15 mouse cellular contexts compared by ENCODE assay signal in genomic region chr13:70348965-70349364, GRCm38 (mm10).
"Had no signal": no experiment of that assay in that cellular context is flagged by ENCODE, and none has a peak within 500 bp of the region (broad histone marks: within the 10 kb centered on the region; RNA-seq: fewer than 3 reads in every experiment).

No protein-coding gene starts in this region.

- H3K27ac ChIP-seq: neural tube, embryonic 15.5 days; stomach, embryonic 15.5 days; stomach, postnatal 0 days had no signal

- H3K4me3 ChIP-seq: neural tube, embryonic 15.5 days; stomach, embryonic 15.5 days had no signal

- H3K36me3 ChIP-seq: neural tube, embryonic 15.5 days; stomach, embryonic 15.5 days had no signal

- H3K9ac ChIP-seq: neural tube, embryonic 15.5 days; stomach, embryonic 15.5 days had no signal

- DNase-seq: retina, postnatal 1 day; right cerebral cortex, adult 18-20 months; right cerebral cortex, postnatal 14 days; right cerebral cortex, postnatal 25 days; right cerebral cortex, postnatal 4 days; spleen, adult 18-20 months; thymus, adult 18-20 months; thymus, adult 2 months; thymus, postnatal 14 days; thymus, postnatal 25 days; thymus, postnatal 36 days; thymus, postnatal 4 days had no signal

- H3K27me3 ChIP-seq: neural tube, embryonic 15.5 days; stomach, embryonic 15.5 days had no signal

- H3K4me1 ChIP-seq: neural tube, embryonic 15.5 days; stomach, embryonic 15.5 days had no signal

- H3K4me2 ChIP-seq: neural tube, embryonic 15.5 days; stomach, embryonic 15.5 days had no signal

- H3K9me3 ChIP-seq: neural tube, embryonic 15.5 days; stomach, embryonic 15.5 days had no signal
